Mouse (Mus musculus): ENCODE measurements around the gene Mcm5. TPM values are rescaled to one million over a fixed set of nuclear protein-coding genes. Genes with fewer than 3 reads are reported as not detected.
A peak's percentile ranks its signal among the peaks of the same experiment; 100 is the strongest.

Gene Mcm5
- polyA plus RNA-seq, 1 experiment from 2014 or later: 132 TPM

- ATAC-seq: no peak
- no peak overlapping the region for H3K9ac ChIP-seq
- H3K9me3 ChIP-seq: no peaks in the 10 kb centered on the region
- WGBS: 73% methylated on average over 4 of the region's 4 CpGs
- no peaks in the 10 kb centered on the region for H3K27me3 ChIP-seq (replicated peaks)
- no peaks in the 10 kb centered on the region for H3K36me3 ChIP-seq
- no peak overlapping the region for H3K27ac ChIP-seq
- H3K4me1 ChIP-seq (replicated peaks): 0 out of 2 replicates have a peak, but pooled peaks cover 4% of the 10 kb centered on the region
- H3K4me2 ChIP-seq (replicated peaks): no peak overlapping the region
- H3K4me3 ChIP-seq (replicated peaks): no peak overlapping the region
Measured at GRCm38 (mm10) chr8:75151743-75152142, 42.4 kb downstream of the Mcm5 start.

DNA sequence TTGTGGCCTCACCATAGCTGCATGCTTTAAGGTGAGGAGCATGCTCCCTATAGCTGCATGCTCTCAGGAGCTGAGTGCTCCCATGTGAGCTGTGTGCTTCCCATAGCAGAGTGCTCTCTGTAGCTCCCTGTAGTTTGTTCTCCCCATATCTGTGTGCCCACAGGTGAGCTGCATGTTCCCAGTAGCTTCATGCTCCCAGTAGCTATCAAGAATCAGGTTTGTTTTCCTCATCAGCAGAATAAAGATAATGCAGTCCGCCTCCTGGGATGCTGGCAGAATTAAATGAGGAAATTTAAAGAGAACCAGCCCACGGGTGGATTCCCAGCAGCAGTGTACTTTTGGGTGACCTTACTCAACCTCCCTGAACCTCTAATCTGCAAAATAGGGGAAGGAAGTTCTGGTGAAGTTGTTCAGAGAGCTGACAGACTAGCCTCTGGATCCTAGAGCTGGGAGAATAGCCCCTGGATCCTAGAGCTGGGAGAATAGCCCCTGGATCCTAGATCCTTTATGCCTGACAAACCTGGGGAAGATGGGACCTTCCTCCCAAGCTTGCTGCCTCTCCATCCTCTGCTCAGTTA lies 43.2 kb downstream of the Mcm5 start:
- WGBS: 74% methylated on average over 2 of the region's 2 CpGs
- Histone ChIP-seq H3K9me3 (no peaks in the 10 kb centered on the region), H3K36me3 (no peaks in the 10 kb centered on the region), H3K4me3 (replicated peaks) (no peak overlapping the region), H3K27ac (no peak overlapping the region), H3K4me1 (replicated peaks) (0 out of 2 replicates have a peak, but pooled peaks cover 4% of the 10 kb centered on the region), H3K9ac (no peak overlapping the region), H3K27me3 (replicated peaks) (no peaks in the 10 kb centered on the region), H3K4me2 (replicated peaks) (no peak overlapping the region)
- ATAC-seq: no peak

- peak; percentile 76 for ATAC-seq
- no peak overlapping the region for H3K27ac ChIP-seq
Measured at GRCm38 (mm10) chr8:75154855-75155478, 45.6 kb downstream of the Mcm5 start.

GRCm38 (mm10) chr8:75155740-75156322 lies 46.5 kb downstream of the Mcm5 start:
- Histone ChIP-seq H3K9ac (no peak overlapping the region), H3K4me2 (replicated peaks) (no peak overlapping the region), H3K27me3 (replicated peaks) (no peaks in the 10 kb centered on the region), H3K36me3 (no peaks in the 10 kb centered on the region), H3K9me3 (no peaks in the 10 kb centered on the region), H3K4me1 (replicated peaks) (0 out of 2 replicates have a peak, but pooled peaks cover 4% of the 10 kb centered on the region), H3K4me3 (replicated peaks) (no peak overlapping the region), H3K27ac (no peak overlapping the region)
- ATAC-seq: peak; percentile 31; the same call in 1 of the 2 replicates
- WGBS: 37% methylated on average over 2 of the region's 2 CpGs

More at GRCm38 (mm10) chr8:75154855-75155478, 45.6 kb downstream of the Mcm5 start:
- Histone ChIP-seq H3K36me3 (no peaks in the 10 kb centered on the region), H3K9me3 (no peaks in the 10 kb centered on the region), H3K4me1 (replicated peaks) (0 out of 2 replicates have a peak, but pooled peaks cover 4% of the 10 kb centered on the region), H3K4me2 (replicated peaks) (no peak overlapping the region), H3K4me3 (replicated peaks) (no peak overlapping the region), H3K27me3 (replicated peaks) (no peaks in the 10 kb centered on the region), H3K9ac (no peak overlapping the region)
- 21% methylated on average over 5 of the region's 5 CpGs for WGBS

DNA sequence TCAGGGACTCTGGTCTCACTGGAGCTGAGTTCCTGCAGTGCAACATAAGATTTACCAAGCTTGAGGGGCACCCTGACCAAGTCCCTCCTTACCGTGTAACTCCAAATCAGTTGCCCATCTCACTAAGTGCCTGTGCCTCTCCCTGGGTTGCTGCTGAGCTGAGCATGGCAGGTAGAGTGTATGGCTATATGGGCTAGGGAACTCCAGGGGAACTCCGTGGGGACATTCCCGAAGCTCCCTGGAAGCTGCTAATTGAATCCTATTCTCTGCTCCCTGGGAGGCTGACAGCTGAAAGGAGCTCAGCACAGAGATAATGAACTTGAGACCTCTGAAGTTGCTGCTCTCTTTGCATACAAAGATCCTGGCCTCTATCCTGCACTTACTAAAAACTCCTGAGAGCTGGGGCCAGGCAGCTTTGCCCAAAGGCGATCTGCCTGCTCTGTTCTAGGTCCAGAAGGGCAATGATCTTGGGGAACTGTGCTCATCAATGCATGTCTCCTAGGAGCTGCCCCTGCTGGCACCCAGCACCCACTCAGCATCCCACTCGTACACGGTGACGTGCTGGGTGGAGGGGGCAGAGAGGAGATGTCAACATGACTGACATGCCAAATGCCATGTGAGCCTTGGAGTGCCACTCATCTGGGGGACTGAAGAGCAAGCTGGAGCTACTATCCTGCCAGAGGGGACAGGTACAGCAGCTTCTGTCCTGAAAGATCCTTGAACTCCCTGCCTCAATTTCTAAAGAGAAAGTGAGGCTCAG lies 48.3 kb downstream of the Mcm5 start:
- Histone ChIP-seq H3K4me3 (replicated peaks) (no peak overlapping the region), H3K36me3 (no peaks in the 10 kb centered on the region), H3K4me1 (replicated peaks) (0 out of 2 replicates have a peak, but pooled peaks cover 4% of the 10 kb centered on the region), H3K4me2 (replicated peaks) (no peak overlapping the region), H3K9me3 (no peaks in the 10 kb centered on the region), H3K9ac (no peak overlapping the region), H3K27ac (no peak overlapping the region), H3K27me3 (replicated peaks) (no peaks in the 10 kb centered on the region)
- WGBS: 44% methylated on average over 7 of the region's 7 CpGs
- ATAC-seq: no peak

GRCm38 (mm10) chr8:75169363-75169762 lies 60.0 kb downstream of the Mcm5 start:
- ATAC-seq: no peak
- Histone ChIP-seq H3K4me3 (replicated peaks) (no peak overlapping the region), H3K4me2 (replicated peaks) (no peak overlapping the region), H3K27me3 (replicated peaks) (no peaks in the 10 kb centered on the region), H3K4me1 (replicated peaks) (peaks cover 11% of the 10 kb centered on the region; the same call in 1 of the 2 replicates), H3K9ac (no peak overlapping the region), H3K9me3 (no peaks in the 10 kb centered on the region), H3K27ac (no peak overlapping the region), H3K36me3 (no peaks in the 10 kb centered on the region)
- WGBS: 38% methylated on average over 5 of the region's 5 CpGs

DNA sequence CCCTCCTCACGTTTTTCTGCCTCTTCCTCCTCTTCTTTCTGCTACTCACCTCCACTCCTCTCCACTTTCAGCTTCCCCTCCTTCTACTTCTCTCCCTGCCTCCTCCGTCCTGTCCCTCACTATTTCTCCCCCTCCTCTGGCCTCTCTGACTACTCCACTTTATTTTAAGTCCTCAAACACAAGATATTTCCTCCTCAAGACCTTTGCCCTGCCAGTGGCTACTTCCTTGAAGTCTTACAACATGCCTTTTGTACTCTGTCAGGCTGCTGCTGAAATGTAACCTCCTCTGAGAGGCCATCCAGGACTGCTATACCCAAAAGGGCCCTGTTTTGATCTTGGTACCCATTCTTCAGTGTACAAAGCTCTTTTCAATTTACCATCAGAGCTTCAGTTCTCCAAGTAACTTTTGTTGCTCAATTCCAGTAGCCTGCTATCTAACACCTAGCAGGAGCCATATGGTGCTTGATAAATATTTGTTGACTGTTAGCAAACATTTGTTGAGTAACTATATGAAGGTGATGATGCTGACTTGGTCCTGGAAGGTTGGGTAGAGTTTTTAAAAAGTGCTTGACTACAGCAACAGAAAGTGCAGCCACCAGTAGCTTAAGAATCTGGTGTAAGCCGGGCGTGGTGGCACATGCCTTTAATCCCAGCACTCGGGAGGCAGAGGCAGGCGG lies 62.8 kb downstream of the Mcm5 start:
- Histone ChIP-seq H3K27ac (no peak overlapping the region), H3K9me3 (no peaks in the 10 kb centered on the region), H3K4me2 (replicated peaks) (no peak overlapping the region), H3K9ac (no peak overlapping the region), H3K4me1 (replicated peaks) (peaks cover 11% of the 10 kb centered on the region; the same call in 1 of the 2 replicates), H3K36me3 (no peaks in the 10 kb centered on the region), H3K27me3 (replicated peaks) (no peaks in the 10 kb centered on the region), H3K4me3 (replicated peaks) (no peak overlapping the region)
- peak; percentile 83 for ATAC-seq
- WGBS: 69% methylated on average over 6 of the region's 6 CpGs

Other genes starting within 250 kb of the Mcm5 start
- gene Isx, start 236.4 kb upstream of the Mcm5 start, polyA plus RNA-seq (2015; fragmentation: Nextera tagmentation; extraction: Ambion mirVana): 76.3 and 79.9 TPM in 2 replicates
- gene Hmgxb4, start 116.2 kb upstream of the Mcm5 start, polyA plus RNA-seq (2015; fragmentation: Nextera tagmentation; extraction: Ambion mirVana): 28.9 and 29.7 TPM in 2 replicates
- gene Tom1, start 75.9 kb upstream of the Mcm5 start, polyA plus RNA-seq (2015; fragmentation: Nextera tagmentation; extraction: Ambion mirVana): 32.6 and 33.5 TPM in 2 replicates
- 17.8 and 18.6 TPM in 2 replicates for gene Hmox1, start 15.9 kb upstream of the Mcm5 start, polyA plus RNA-seq (2015; fragmentation: Nextera tagmentation; extraction: Ambion mirVana)
- 1.5 and 2.5 TPM in 2 replicates for gene Rasd2, start 104.4 kb downstream of the Mcm5 start, polyA plus RNA-seq (2015; fragmentation: Nextera tagmentation; extraction: Ambion mirVana)

Data from intestine, embryonic 15.5 days (tissue).